Mouse (Mus musculus): Measurements from ENCODE around the gene Sncb. TPM values are rescaled to one million over a fixed set of nuclear protein-coding genes. Genes with fewer than 3 reads are reported as not detected.

The Sncb gene
- polyA plus RNA-seq, 1 experiment from 2014 or later: not detected

GRCm38 (mm10) chr13:54746896-54747295 is 19.5 kb downstream of the Sncb start:
- no peak overlapping the region for H3K4me3 ChIP-seq (ENCODE audit: low read length)
- no peak overlapping the region for H3K4me2 ChIP-seq (replicated peaks; ENCODE audit: low read depth, low read length)
- no peak overlapping the region for H3K9ac ChIP-seq (ENCODE audit: low read depth, low read length)
- no peak for ATAC-seq (ENCODE audit: low FRiP score, low TSS enrichment)
- H3K27me3 ChIP-seq (ENCODE audit: control insufficient read depth, insufficient read depth, low read length): peaks cover 31% of the 10 kb centered on the region
- no peaks in the 10 kb centered on the region for H3K9me3 ChIP-seq (ENCODE audit: control insufficient read depth, low read length)
- H3K36me3 ChIP-seq (ENCODE audit: control insufficient read depth, insufficient read depth, low read length): no peaks in the 10 kb centered on the region
- H3K27ac ChIP-seq (ENCODE audit: low read depth, low read length): no peak overlapping the region
- peaks cover 4% of the 10 kb centered on the region; the same call in 1 of the 2 replicates for H3K4me1 ChIP-seq (ENCODE audit: control insufficient read depth, insufficient read depth, low read length)
- WGBS: 56% methylated on average over 10 of the region's 10 CpGs

DNA sequence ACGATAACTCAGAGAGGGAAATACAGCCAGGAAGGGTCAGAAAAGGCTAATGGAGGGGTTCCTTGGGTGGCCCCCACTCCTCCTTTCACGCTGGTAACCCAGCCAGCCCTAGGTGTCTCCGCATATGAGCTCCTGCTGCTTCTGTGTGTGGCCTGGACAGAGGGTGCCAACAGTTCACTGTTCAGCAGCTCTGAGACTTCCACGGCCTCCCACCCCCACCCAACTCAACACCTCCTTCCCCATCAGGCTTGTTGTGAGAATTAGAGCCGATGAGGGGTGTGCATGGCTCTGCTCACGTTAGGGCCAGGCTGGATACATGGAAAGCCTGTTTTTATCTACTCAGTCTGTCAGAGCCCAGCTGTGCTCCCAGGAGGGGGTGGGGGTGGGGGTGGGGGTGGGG is 20.3 kb downstream of the Sncb start:
- Histone ChIP-seq H3K9me3 (ENCODE audit: control insufficient read depth, low read length) (no peaks in the 10 kb centered on the region), H3K4me1 (ENCODE audit: control insufficient read depth, insufficient read depth, low read length) (peaks cover 4% of the 10 kb centered on the region; the same call in 1 of the 2 replicates), H3K27me3 (ENCODE audit: control insufficient read depth, insufficient read depth, low read length) (peaks cover 31% of the 10 kb centered on the region), H3K27ac (ENCODE audit: low read depth, low read length) (no peak overlapping the region), H3K4me2 (replicated peaks; ENCODE audit: low read depth, low read length) (no peak overlapping the region), H3K9ac (ENCODE audit: low read depth, low read length) (no peak overlapping the region), H3K4me3 (ENCODE audit: low read length) (no peak overlapping the region), H3K36me3 (ENCODE audit: control insufficient read depth, insufficient read depth, low read length) (no peaks in the 10 kb centered on the region)
- 38% methylated on average over 6 of the region's 6 CpGs for WGBS
- no peak for ATAC-seq (ENCODE audit: low FRiP score, low TSS enrichment)

DNA sequence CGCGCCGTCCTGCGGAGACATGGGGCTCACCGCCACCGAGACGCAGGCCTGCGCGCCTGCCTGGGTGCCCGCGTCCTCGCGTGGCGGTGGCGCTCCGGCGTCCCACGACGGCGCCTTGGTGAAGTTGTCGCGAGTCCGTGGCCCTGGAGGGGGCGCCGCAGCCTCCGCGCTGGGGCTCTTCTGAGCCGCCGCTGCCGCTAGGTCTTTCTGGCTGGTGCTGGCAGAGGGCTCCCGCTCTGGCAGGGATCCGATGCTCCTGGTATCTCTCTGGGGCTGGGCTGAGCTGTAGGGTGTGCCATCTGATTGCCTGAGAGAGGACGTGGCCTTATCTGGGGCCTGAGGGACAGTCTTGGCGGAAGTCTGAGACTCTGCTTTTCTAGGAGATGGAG is 28.2 kb downstream of the Sncb start:
- H3K4me2 ChIP-seq (replicated peaks; ENCODE audit: low read depth, low read length): peak overlapping the region; percentile 71
- H3K9me3 ChIP-seq (ENCODE audit: control insufficient read depth, low read length): no peaks in the 10 kb centered on the region
- peaks cover 49% of the 10 kb centered on the region for H3K27me3 ChIP-seq (ENCODE audit: control insufficient read depth, insufficient read depth, low read length)
- H3K4me1 ChIP-seq (ENCODE audit: control insufficient read depth, insufficient read depth, low read length): 0 out of 2 replicates have a peak, but pooled peaks cover 9% of the 10 kb centered on the region
- no peaks in the 10 kb centered on the region for H3K36me3 ChIP-seq (ENCODE audit: control insufficient read depth, insufficient read depth, low read length)
- 5% methylated on average over 34 of the region's 34 CpGs for WGBS
- no peak for ATAC-seq (ENCODE audit: low FRiP score, low TSS enrichment)
- H3K27ac ChIP-seq (ENCODE audit: low read depth, low read length): no peak overlapping the region
- peak overlapping the region; percentile 40 for H3K4me3 ChIP-seq (ENCODE audit: low read length)
- no peak overlapping the region for H3K9ac ChIP-seq (ENCODE audit: low read depth, low read length)

GRCm38 (mm10) chr13:54737488-54738212 is 28.7 kb downstream of the Sncb start:
- H3K4me3 ChIP-seq (ENCODE audit: low read length): peak overlapping the region; percentile 40
- no peaks in the 10 kb centered on the region for H3K9me3 ChIP-seq (ENCODE audit: control insufficient read depth, low read length)
- peaks cover 49% of the 10 kb centered on the region for H3K27me3 ChIP-seq (ENCODE audit: control insufficient read depth, insufficient read depth, low read length)
- H3K27ac ChIP-seq (ENCODE audit: low read depth, low read length): no peak overlapping the region
- peak; percentile 83; the same call in 1 of the 2 replicates for ATAC-seq (ENCODE audit: low FRiP score, low TSS enrichment)
- no peaks in the 10 kb centered on the region for H3K36me3 ChIP-seq (ENCODE audit: control insufficient read depth, insufficient read depth, low read length)
- H3K4me2 ChIP-seq (replicated peaks; ENCODE audit: low read depth, low read length): peak overlapping the region; percentile 71
- 2% methylated on average over 70 of the region's 87 CpGs for WGBS
- H3K4me1 ChIP-seq (ENCODE audit: control insufficient read depth, insufficient read depth, low read length): 0 out of 2 replicates have a peak, but pooled peaks cover 9% of the 10 kb centered on the region
- peak overlapping the region; percentile 42; the same call in 1 of the 2 replicates for H3K9ac ChIP-seq (ENCODE audit: low read depth, low read length)

DNA sequence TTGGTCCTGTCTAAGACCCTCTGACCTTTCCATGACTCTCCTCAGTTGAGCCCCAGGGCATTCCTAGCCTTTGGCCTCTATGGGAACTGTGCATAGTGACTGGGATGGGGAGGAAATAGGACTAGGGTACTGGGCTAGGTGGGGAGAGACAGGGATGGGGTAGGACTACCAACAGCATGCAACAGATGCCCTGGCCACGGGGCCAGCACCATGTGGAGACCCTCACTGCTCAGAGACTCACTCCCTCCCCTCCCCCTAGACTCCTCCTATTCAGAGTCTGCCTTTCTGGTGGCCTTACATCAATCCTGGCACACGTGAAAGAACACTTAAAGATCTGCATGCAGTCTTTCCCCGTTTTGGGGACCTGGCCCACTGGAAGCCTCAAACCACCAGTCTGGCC is 29.5 kb downstream of the Sncb start:
- Histone ChIP-seq H3K4me3 (ENCODE audit: low read length) (peak overlapping the region; percentile 40), H3K27me3 (ENCODE audit: control insufficient read depth, insufficient read depth, low read length) (peaks cover 49% of the 10 kb centered on the region), H3K4me1 (ENCODE audit: control insufficient read depth, insufficient read depth, low read length) (0 out of 2 replicates have a peak, but pooled peaks cover 9% of the 10 kb centered on the region), H3K9me3 (ENCODE audit: control insufficient read depth, low read length) (no peaks in the 10 kb centered on the region), H3K27ac (ENCODE audit: low read depth, low read length) (no peak overlapping the region), H3K4me2 (replicated peaks; ENCODE audit: low read depth, low read length) (peak overlapping the region; percentile 71), H3K36me3 (ENCODE audit: control insufficient read depth, insufficient read depth, low read length) (no peaks in the 10 kb centered on the region), H3K9ac (ENCODE audit: low read depth, low read length) (no peak overlapping the region)
- ATAC-seq (ENCODE audit: low FRiP score, low TSS enrichment): no peak
- WGBS: 24% methylated on average over 3 of the region's 3 CpGs

GRCm38 (mm10) chr13:54726131-54726530 is 40.3 kb downstream of the Sncb start:
- WGBS: 72% methylated on average over 11 of the region's 11 CpGs
- ATAC-seq (ENCODE audit: low FRiP score, low TSS enrichment): no peak

GRCm38 (mm10) chr13:54723143-54723542 is 43.3 kb downstream of the Sncb start:
- no peaks in the 10 kb centered on the region for H3K4me1 ChIP-seq (ENCODE audit: control insufficient read depth, insufficient read depth, low read length)
- H3K36me3 ChIP-seq (ENCODE audit: control insufficient read depth, insufficient read depth, low read length): no peaks in the 10 kb centered on the region
- WGBS: 92% methylated on average over 3 of the region's 3 CpGs
- H3K27me3 ChIP-seq (ENCODE audit: control insufficient read depth, insufficient read depth, low read length): no peaks in the 10 kb centered on the region
- no peaks in the 10 kb centered on the region for H3K9me3 ChIP-seq (ENCODE audit: control insufficient read depth, low read length)
- H3K9ac ChIP-seq (ENCODE audit: low read depth, low read length): no peak overlapping the region
- ATAC-seq (ENCODE audit: low FRiP score, low TSS enrichment): no peak
- no peak overlapping the region for H3K27ac ChIP-seq (ENCODE audit: low read depth, low read length)
- no peak overlapping the region for H3K4me2 ChIP-seq (replicated peaks; ENCODE audit: low read depth, low read length)
- H3K4me3 ChIP-seq (ENCODE audit: low read length): no peak overlapping the region

More at GRCm38 (mm10) chr13:54726131-54726530, 40.3 kb downstream of the Sncb start:
- H3K27ac ChIP-seq (ENCODE audit: low read depth, low read length): no peak overlapping the region
- no peaks in the 10 kb centered on the region for H3K36me3 ChIP-seq (ENCODE audit: control insufficient read depth, insufficient read depth, low read length)
- H3K4me3 ChIP-seq (ENCODE audit: low read length): no peak overlapping the region
- H3K4me2 ChIP-seq (replicated peaks; ENCODE audit: low read depth, low read length): no peak overlapping the region
- no peaks in the 10 kb centered on the region for H3K4me1 ChIP-seq (ENCODE audit: control insufficient read depth, insufficient read depth, low read length)
- H3K9ac ChIP-seq (ENCODE audit: low read depth, low read length): no peak overlapping the region
- no peaks in the 10 kb centered on the region for H3K27me3 ChIP-seq (ENCODE audit: control insufficient read depth, insufficient read depth, low read length)
- no peaks in the 10 kb centered on the region for H3K9me3 ChIP-seq (ENCODE audit: control insufficient read depth, low read length)

DNA sequence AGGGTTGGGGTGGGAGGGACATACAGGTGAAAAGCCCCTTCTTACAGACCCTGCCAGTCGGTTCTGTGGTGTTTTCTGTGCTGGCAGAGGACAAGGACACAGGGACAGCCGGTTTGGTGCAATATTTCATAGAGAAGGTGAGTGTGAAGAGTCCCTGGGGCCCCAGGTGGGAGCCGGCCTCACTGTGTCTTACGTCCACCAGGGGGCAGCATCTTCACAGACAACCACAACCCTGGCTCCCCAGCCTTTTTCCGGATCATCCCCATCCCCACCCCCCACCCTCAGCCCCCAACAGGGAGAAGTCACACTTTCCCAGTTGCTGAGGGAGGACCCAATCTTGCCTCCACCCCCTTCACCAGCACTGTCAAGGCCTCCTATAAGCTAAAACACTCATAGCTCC is 49.5 kb downstream of the Sncb start:
- WGBS: 3% methylated on average over 5 of the region's 5 CpGs

GRCm38 (mm10) chr13:54714996-54715395 is 51.4 kb downstream of the Sncb start:
- Histone ChIP-seq H3K36me3 (ENCODE audit: control insufficient read depth, insufficient read depth, low read length) (no peaks in the 10 kb centered on the region), H3K4me1 (ENCODE audit: control insufficient read depth, insufficient read depth, low read length) (no peaks in the 10 kb centered on the region), H3K9me3 (ENCODE audit: control insufficient read depth, low read length) (no peaks in the 10 kb centered on the region), H3K4me3 (ENCODE audit: low read length) (no peak overlapping the region), H3K27ac (ENCODE audit: low read depth, low read length) (no peak overlapping the region), H3K27me3 (ENCODE audit: control insufficient read depth, insufficient read depth, low read length) (no peaks in the 10 kb centered on the region), H3K9ac (ENCODE audit: low read depth, low read length) (no peak overlapping the region), H3K4me2 (replicated peaks; ENCODE audit: low read depth, low read length) (no peak overlapping the region)
- ATAC-seq (ENCODE audit: low FRiP score, low TSS enrichment): no peak
- WGBS: 72% methylated on average over 10 of the region's 10 CpGs

More for the DNA sequence above, 49.5 kb downstream of the Sncb start:
- H3K4me3 ChIP-seq (ENCODE audit: low read length): no peak overlapping the region
- no peak for ATAC-seq (ENCODE audit: low FRiP score, low TSS enrichment)
- no peak overlapping the region for H3K9ac ChIP-seq (ENCODE audit: low read depth, low read length)
- H3K4me2 ChIP-seq (replicated peaks; ENCODE audit: low read depth, low read length): no peak overlapping the region
- H3K4me1 ChIP-seq (ENCODE audit: control insufficient read depth, insufficient read depth, low read length): no peaks in the 10 kb centered on the region
- H3K9me3 ChIP-seq (ENCODE audit: control insufficient read depth, low read length): no peaks in the 10 kb centered on the region
- no peak overlapping the region for H3K27ac ChIP-seq (ENCODE audit: low read depth, low read length)
- no peaks in the 10 kb centered on the region for H3K27me3 ChIP-seq (ENCODE audit: control insufficient read depth, insufficient read depth, low read length)
- H3K36me3 ChIP-seq (ENCODE audit: control insufficient read depth, insufficient read depth, low read length): no peaks in the 10 kb centered on the region
